Mouse (Mus musculus) forebrain, embryonic 13.5 days (tissue): ENCODE measurements around the gene Card10. TPM values are rescaled to one million over a fixed set of nuclear protein-coding genes. Genes with fewer than 3 reads are reported as not detected.

ENCODE experiments used
- ATAC-seq: fragments of 200-750 bp; cut with Nextera tagmentation; 2 replicates; pipeline ENCODE4 v1.8.0; 2017
- H3K27ac ChIP-seq: fragments of 300-500 bp; sonication (generic); 2 replicates; pipeline ENCODE4 v1.5.1; 2015; ENCODE audit warnings: inconsistent platforms, mild to moderate bottlenecking, moderate library complexity
- H3K27me3 ChIP-seq: fragments of 300-500 bp; sonication (generic); 2 replicates; pipeline ENCODE4 v1.6.1; 2015; ENCODE audit warnings: mild to moderate bottlenecking, inconsistent platforms
- H3K36me3 ChIP-seq: fragments of 300-500 bp; sonication (generic); 2 replicates; pipeline ENCODE4 v1.6.1; 2015; ENCODE audit warnings: mild to moderate bottlenecking, inconsistent platforms; ENCODE audit not compliant: poor library complexity, severe bottlenecking
- H3K4me1 ChIP-seq: fragments of 300-500 bp; sonication (generic); 2 replicates; pipeline ENCODE4 v1.6.1; 2015; ENCODE audit warnings: inconsistent platforms
- H3K4me2 ChIP-seq: fragments of 300-500 bp; sonication (generic); 2 replicates; pipeline ENCODE4 v1.6.1; 2015; ENCODE audit warnings: inconsistent platforms, mild to moderate bottlenecking, moderate library complexity
- H3K4me3 ChIP-seq: fragments of 300-500 bp; sonication (generic); 2 replicates; pipeline ENCODE4 v1.5.1; 2015; ENCODE audit warnings: mild to moderate bottlenecking, inconsistent platforms
- H3K9ac ChIP-seq: fragments of 300-500 bp; sonication (generic); 2 replicates; pipeline ENCODE4 v1.6.1; 2015; ENCODE audit warnings: mild to moderate bottlenecking, inconsistent platforms
- H3K9me3 ChIP-seq: fragments of 300-500 bp; sonication (generic); replicated peaks from 2 replicates; pipeline ENCODE4 v1.6.1; 2016; ENCODE audit warnings: inconsistent platforms
- WGBS: fragments of 180-500 bp; shearing (Covaris S2); methylation state at CpG from one replicate; pipeline ENCODE4 v1.1.7; 2015; 5-methylcytosine and 5-hydroxymethylcytosine counted together
- polyA plus RNA-seq: library from polyadenylated mRNA; unstranded; fragments of >200 nt; fragmentation: Nextera tagmentation; extraction: Ambion mirVana; gene quantifications from 2 replicates; pipeline ENCODE4 v1.2.1, GENCODE M21; 2015

The Card10 gene
- polyA plus RNA-seq, 1 experiment from 2014 or later, result 0.93 TPM

GRCm38 (mm10) chr15:78790451-78790850 lies 12.4 kb downstream of the Card10 start:
- no peak overlapping the region for H3K4me2 ChIP-seq
- 78% methylated on average over 4 of the region's 4 CpGs for WGBS
- no peak overlapping the region for H3K9ac ChIP-seq
- H3K27ac ChIP-seq, result no peak overlapping the region
- peaks cover 8% of the 10 kb centered on the region for H3K4me1 ChIP-seq
- no peaks in the 10 kb centered on the region for H3K36me3 ChIP-seq
- H3K9me3 ChIP-seq, result no peaks in the 10 kb centered on the region
- no peak for ATAC-seq
- no peak overlapping the region for H3K4me3 ChIP-seq
- H3K27me3 ChIP-seq, result no peaks in the 10 kb centered on the region

- 85% methylated on average over 13 of the region's 13 CpGs for WGBS
- Histone ChIP-seq H3K4me3 (no peak overlapping the region), H3K9me3 (no peaks in the 10 kb centered on the region), H3K9ac (no peak overlapping the region), H3K27ac (no peak overlapping the region), H3K36me3 (no peaks in the 10 kb centered on the region), H3K4me1 (peaks cover 8% of the 10 kb centered on the region), H3K27me3 (no peaks in the 10 kb centered on the region), H3K4me2 (no peak overlapping the region)
- no peak for ATAC-seq
Observed at GRCm38 (mm10) chr15:78789721-78790323, 13.0 kb downstream of the Card10 start.

GRCm38 (mm10) chr15:78788042-78788441 lies 14.8 kb downstream of the Card10 start:
- ATAC-seq, result no peak
- H3K4me2 ChIP-seq, result no peak overlapping the region
- 93% methylated on average over 3 of the region's 3 CpGs for WGBS
- no peak overlapping the region for H3K4me3 ChIP-seq
- H3K27ac ChIP-seq, result peak overlapping the region; percentile 27; the same call in 1 of the 2 replicates
- peaks cover 8% of the 10 kb centered on the region for H3K4me1 ChIP-seq
- no peaks in the 10 kb centered on the region for H3K36me3 ChIP-seq
- no peaks in the 10 kb centered on the region for H3K27me3 ChIP-seq
- no peak overlapping the region for H3K9ac ChIP-seq
- H3K9me3 ChIP-seq, result no peaks in the 10 kb centered on the region

- Histone ChIP-seq H3K4me1 (peaks cover 8% of the 10 kb centered on the region), H3K4me3 (no peak overlapping the region), H3K4me2 (no peak overlapping the region), H3K9ac (no peak overlapping the region), H3K27me3 (no peaks in the 10 kb centered on the region), H3K9me3 (no peaks in the 10 kb centered on the region), H3K27ac (peak overlapping the region; percentile 16; the same call in 1 of the 2 replicates), H3K36me3 (no peaks in the 10 kb centered on the region)
- 79% methylated on average over 9 of the region's 9 CpGs for WGBS
- ATAC-seq, result no peak
Observed at GRCm38 (mm10) chr15:78787287-78787856, 15.5 kb downstream of the Card10 start.

GRCm38 (mm10) chr15:78786411-78786818 lies 16.4 kb downstream of the Card10 start:
- H3K9me3 ChIP-seq, result no peaks in the 10 kb centered on the region
- no peak overlapping the region for H3K4me3 ChIP-seq
- H3K4me1 ChIP-seq, result peaks cover 13% of the 10 kb centered on the region
- no peak overlapping the region for H3K27ac ChIP-seq
- H3K9ac ChIP-seq, result no peak overlapping the region
- H3K4me2 ChIP-seq, result no peak overlapping the region
- H3K36me3 ChIP-seq, result no peaks in the 10 kb centered on the region
- ATAC-seq, result no peak
- 79% methylated on average over 9 of the region's 9 CpGs for WGBS
- no peaks in the 10 kb centered on the region for H3K27me3 ChIP-seq

GRCm38 (mm10) chr15:78785961-78786360 lies 16.9 kb downstream of the Card10 start:
- Histone ChIP-seq H3K36me3 (no peaks in the 10 kb centered on the region), H3K4me1 (peaks cover 14% of the 10 kb centered on the region), H3K27ac (no peak overlapping the region), H3K4me3 (no peak overlapping the region), H3K27me3 (no peaks in the 10 kb centered on the region), H3K9ac (no peak overlapping the region), H3K9me3 (no peaks in the 10 kb centered on the region), H3K4me2 (no peak overlapping the region)
- ATAC-seq, result no peak; the same call in 1 of the 2 replicates
- WGBS, result 15% methylated on average over 7 of the region's 7 CpGs

GRCm38 (mm10) chr15:78785258-78785657 lies 17.6 kb downstream of the Card10 start:
- Histone ChIP-seq H3K27ac (no peak overlapping the region), H3K27me3 (no peaks in the 10 kb centered on the region), H3K4me1 (peaks cover 14% of the 10 kb centered on the region), H3K9me3 (no peaks in the 10 kb centered on the region), H3K9ac (no peak overlapping the region), H3K4me2 (no peak overlapping the region), H3K36me3 (no peaks in the 10 kb centered on the region), H3K4me3 (no peak overlapping the region)
- 93% methylated on average over 7 of the region's 7 CpGs for WGBS
- ATAC-seq, result no peak

- Histone ChIP-seq H3K27me3 (no peaks in the 10 kb centered on the region), H3K4me1 (peaks cover 14% of the 10 kb centered on the region), H3K9ac (no peak overlapping the region), H3K36me3 (no peaks in the 10 kb centered on the region), H3K9me3 (no peaks in the 10 kb centered on the region), H3K27ac (no peak overlapping the region), H3K4me3 (no peak overlapping the region), H3K4me2 (no peak overlapping the region)
- WGBS, result 70% methylated on average over 5 of the region's 5 CpGs
- no peak for ATAC-seq
Observed at GRCm38 (mm10) chr15:78784520-78784919, 18.3 kb downstream of the Card10 start.

- Histone ChIP-seq H3K9ac (no peak overlapping the region), H3K36me3 (no peaks in the 10 kb centered on the region), H3K27ac (no peak overlapping the region), H3K4me3 (no peak overlapping the region), H3K4me1 (peaks cover 14% of the 10 kb centered on the region), H3K4me2 (no peak overlapping the region), H3K9me3 (no peaks in the 10 kb centered on the region), H3K27me3 (no peaks in the 10 kb centered on the region)
- 74% methylated on average over 14 of the region's 14 CpGs for WGBS
- ATAC-seq, result no peak
Observed at GRCm38 (mm10) chr15:78782348-78783103, 20.3 kb downstream of the Card10 start.

- no peak overlapping the region for H3K4me3 ChIP-seq
- H3K4me2 ChIP-seq, result no peak overlapping the region
- WGBS, result 83% methylated on average over 7 of the region's 7 CpGs
- H3K4me1 ChIP-seq, result peaks cover 10% of the 10 kb centered on the region
- no peaks in the 10 kb centered on the region for H3K27me3 ChIP-seq
- H3K9me3 ChIP-seq, result no peaks in the 10 kb centered on the region
- H3K9ac ChIP-seq, result no peak overlapping the region
- no peak overlapping the region for H3K27ac ChIP-seq
- no peaks in the 10 kb centered on the region for H3K36me3 ChIP-seq
- no peak for ATAC-seq
Observed at GRCm38 (mm10) chr15:78780908-78781307, 21.9 kb downstream of the Card10 start.

- Histone ChIP-seq H3K9ac (no peak overlapping the region), H3K4me2 (no peak overlapping the region), H3K4me3 (no peak overlapping the region), H3K27me3 (no peaks in the 10 kb centered on the region), H3K9me3 (no peaks in the 10 kb centered on the region), H3K27ac (no peak overlapping the region), H3K4me1 (peaks cover 6% of the 10 kb centered on the region; the same call in 1 of the 2 replicates), H3K36me3 (no peaks in the 10 kb centered on the region)
- no peak for ATAC-seq
- WGBS, result 92% methylated on average over 14 of the region's 14 CpGs
Observed at GRCm38 (mm10) chr15:78780359-78780758, 22.5 kb downstream of the Card10 start.

GRCm38 (mm10) chr15:78779690-78780089 lies 23.2 kb downstream of the Card10 start:
- WGBS, result 87% methylated on average over 5 of the region's 5 CpGs
- peaks cover 6% of the 10 kb centered on the region; the same call in 1 of the 2 replicates for H3K4me1 ChIP-seq

More at GRCm38 (mm10) chr15:78779690-78780089, 23.2 kb downstream of the Card10 start:
- Histone ChIP-seq H3K27ac (no peak overlapping the region), H3K36me3 (no peaks in the 10 kb centered on the region), H3K4me3 (no peak overlapping the region), H3K9ac (no peak overlapping the region), H3K9me3 (no peaks in the 10 kb centered on the region), H3K4me2 (no peak overlapping the region), H3K27me3 (no peaks in the 10 kb centered on the region)
- ATAC-seq, result no peak
